Mouse (Mus musculus) liver, postnatal 0 days (tissue): ENCODE results near the gene Pllp.

Experiments used
- CTCF ChIP-seq: sonication (generic); IDR thresholded peaks from 2 replicates; pipeline ENCODE4 v1.5.1; 2016; ENCODE audit warnings: antibody characterized with exemption, low read depth
- EP300 ChIP-seq: IDR thresholded peaks from 2 replicates; pipeline ENCODE4 v1.6.1; 2016; ENCODE audit warnings: antibody characterized with exemption, low read depth, mild to moderate bottlenecking

DNA sequence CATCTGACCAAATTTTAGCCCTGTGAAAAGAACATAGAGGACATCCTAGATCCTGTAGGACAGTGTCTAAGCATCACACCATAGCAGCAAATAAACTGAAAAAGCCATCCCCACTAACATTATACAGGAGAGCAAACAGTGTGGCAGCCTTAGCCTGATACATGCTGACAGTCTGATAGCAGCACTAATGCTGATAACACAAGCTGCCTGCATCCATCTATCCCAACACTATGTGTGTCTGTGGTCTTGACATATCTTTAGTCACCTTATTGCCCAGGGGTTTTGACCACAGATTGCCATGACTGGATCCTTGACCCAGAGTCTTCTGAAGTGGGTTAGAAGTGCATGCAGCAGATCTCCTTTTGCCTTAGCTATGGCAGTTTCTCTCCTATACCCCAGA, 41.1 kb downstream of the Pllp start:
- TF ChIP-seq CTCF (no peak), EP300 (peak; percentile 49; the same call in 1 of the 2 replicates)
